Mouse (Mus musculus) embryo, embryonic 10 days (tissue): ENCODE results near the gene Grin3b.

Source experiments
- DNase-seq: peaks from one replicate; pipeline ENCODE4 v3.0.0-alpha.2; 2015; ENCODE audit warnings: low spot score

Grin3b gene

DNA sequence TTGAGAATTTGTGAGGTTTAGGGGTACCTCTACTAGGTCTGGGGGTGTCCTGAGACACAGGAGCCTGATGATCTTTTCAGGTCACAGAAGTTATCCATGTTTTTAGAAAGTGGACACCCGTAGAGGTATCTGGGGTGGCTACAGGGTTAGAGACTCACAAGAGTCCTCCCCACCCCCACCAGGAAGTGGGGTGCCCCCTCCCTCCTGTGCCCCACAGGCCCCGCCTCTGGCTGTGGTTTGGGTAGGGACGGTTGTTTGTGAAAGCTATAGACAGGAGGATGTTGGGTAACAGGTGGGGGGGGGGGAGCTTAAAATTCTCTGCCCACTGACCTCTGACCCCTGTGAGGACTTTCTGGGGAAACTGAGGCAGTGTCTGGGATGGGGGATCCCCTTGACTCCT is 46.8 kb downstream of the Grin3b start:
- DNase-seq = no peak

GRCm38 (mm10) chr10:80017771-80018170 is 47.3 kb downstream of the Grin3b start:
- no peak for DNase-seq

DNA sequence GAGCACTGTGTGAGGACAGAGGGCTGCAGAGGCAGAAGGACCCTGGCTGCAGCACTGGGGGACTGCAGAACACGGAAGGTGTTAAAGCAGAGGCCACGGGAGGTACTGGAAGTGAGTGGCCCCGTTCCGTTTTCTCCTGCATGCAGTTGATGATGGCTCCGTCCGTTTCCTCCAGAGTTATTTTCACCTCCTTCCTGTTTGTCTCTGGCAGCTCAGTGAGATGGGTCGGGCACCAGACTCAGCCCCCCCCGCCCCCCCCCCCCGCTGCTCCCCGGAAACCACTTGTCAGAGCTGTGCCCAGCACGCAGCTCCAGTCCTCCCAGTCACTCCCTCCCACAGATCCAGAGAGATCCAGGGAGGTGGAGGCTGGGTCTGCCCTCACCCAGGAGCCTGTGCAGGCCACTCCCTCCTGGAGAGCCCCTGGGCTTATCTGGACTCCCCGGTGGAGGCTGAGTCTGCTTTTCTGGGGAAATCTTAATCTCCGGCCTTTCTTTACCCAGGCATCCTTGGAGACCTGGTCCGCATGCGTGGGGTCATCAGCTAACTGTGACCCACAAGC is 48.3 kb downstream of the Grin3b start:
- DNase-seq = no peak

- peak; percentile 73 for DNase-seq
Measured at GRCm38 (mm10) chr10:80019471-80020131, 49.1 kb downstream of the Grin3b start.

DNA sequence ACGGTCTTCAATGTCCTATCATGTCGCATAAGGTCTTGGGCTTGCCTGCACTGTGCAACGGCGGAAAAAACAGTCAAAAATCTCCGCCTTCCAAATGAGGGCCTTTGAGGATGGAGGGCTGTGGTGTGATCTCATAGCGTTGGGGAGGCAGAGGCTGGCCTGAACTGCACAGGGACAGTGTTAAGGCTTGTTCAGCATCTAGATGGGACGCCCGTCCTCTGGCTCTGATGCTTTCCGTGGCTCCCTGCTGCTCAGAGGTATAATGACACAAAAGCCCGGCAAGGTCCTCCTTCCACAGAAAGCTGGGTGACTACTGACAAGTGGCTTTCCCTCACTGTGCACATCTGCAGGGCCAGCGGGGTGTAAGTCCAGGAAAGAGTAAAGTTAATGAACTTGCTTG is 49.7 kb downstream of the Grin3b start:
- no peak for DNase-seq

DNA sequence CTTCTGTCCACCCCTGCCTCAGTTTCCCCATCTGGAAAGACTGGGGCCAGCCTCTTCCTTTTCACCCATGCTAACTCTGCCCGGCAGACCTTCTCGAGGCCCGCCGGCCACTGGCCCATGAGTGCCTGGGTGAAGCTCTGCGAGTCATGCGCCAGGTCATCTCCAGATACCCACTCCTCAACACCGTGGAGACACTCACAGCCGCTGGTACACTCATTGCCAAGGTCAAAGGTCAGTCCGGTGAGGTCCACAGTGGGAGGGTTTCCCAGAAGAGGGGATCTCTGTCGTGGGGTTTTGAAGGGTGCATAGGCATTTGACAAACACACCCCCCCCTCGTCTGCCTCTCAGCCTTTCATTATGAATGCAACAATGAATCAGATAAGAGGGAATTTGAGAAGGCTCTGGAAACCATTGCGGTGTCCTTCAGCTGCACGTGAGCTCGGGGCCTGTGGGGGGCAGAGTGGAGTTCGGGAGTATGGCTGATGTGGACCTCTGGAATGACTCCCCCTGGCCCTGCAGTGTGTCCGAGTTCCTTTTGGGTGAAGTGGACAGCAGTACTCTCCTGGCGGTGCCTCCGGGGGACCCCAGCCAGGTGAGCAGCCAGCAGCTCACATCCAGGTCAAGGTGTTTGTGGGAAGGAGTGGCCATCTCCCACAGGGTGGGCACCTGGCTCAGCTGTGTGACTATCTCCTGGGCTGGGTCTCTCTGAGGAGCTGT is 50.2 kb downstream of the Grin3b start:
- no peak for DNase-seq

- DNase-seq = no peak
Measured at GRCm38 (mm10) chr10:80021320-80021641, 50.8 kb downstream of the Grin3b start.

- no peak for DNase-seq
Measured at GRCm38 (mm10) chr10:80022164-80022563, 51.6 kb downstream of the Grin3b start.

DNA sequence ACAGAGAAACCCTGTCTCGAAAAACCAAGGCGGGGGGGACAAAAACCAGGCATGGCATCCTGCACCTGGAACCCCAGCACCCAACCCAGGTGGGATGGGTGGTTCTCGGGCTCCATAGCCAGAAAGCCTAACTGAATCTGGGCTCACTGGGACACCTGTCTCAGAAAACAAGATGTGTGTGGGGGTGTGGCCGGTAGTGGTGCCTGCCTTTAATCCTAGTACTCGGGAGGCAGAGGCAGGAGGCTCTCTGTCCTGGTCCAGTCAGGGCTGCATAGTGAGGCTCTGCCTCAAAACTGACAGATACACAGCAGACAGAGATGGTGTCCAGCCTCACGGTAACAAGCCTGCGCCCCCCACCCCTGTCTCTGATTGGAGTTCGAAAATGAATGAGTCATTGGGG is 52.3 kb downstream of the Grin3b start:
- DNase-seq = no peak

- no peak for DNase-seq
Measured at GRCm38 (mm10) chr10:80023758-80024157, 53.2 kb downstream of the Grin3b start.

DNA sequence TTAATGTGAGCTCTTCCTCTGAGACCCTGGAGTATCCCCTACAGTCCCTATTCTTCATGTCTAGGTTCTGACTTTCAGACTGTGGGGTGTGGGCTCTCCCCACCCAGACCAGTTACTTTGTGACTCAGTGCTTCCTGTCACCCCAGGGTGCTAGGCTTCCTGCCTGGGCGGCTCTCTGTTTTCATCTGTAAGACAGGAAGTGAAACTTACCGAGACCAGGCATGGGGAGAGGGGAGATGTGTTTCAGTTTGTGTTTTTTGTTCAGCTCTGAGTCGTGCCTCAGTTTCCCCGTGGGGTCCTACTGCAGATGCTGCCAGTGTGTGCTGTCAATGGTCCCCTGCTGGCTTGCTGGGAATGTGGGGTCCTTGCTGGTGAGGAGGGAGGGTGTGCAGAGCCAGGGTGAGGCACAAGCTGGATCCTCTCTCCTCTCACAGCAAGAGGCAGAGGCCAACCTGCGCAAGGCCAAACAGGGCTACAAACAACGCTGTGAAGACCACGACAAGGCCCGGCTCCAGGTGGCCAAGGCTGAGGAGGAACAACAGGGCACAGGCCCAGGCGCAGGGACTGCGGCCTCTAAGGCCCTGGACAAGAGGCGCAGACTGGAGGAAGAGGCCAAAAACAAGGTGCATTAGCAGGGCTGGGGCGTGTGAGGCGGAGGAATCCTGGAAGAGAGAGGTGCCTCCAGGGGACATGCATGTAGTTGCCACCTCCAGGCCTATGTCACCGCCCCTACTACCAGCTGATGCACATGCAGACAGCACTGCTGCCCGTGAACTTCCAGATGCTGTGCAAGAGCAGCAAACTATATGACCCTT is 53.9 kb downstream of the Grin3b start:
- DNase-seq = no peak

GRCm38 (mm10) chr10:80025044-80025347 is 54.5 kb downstream of the Grin3b start:
- no peak for DNase-seq

- DNase-seq = no peak
Measured at GRCm38 (mm10) chr10:80025463-80025862, 54.9 kb downstream of the Grin3b start.

DNA sequence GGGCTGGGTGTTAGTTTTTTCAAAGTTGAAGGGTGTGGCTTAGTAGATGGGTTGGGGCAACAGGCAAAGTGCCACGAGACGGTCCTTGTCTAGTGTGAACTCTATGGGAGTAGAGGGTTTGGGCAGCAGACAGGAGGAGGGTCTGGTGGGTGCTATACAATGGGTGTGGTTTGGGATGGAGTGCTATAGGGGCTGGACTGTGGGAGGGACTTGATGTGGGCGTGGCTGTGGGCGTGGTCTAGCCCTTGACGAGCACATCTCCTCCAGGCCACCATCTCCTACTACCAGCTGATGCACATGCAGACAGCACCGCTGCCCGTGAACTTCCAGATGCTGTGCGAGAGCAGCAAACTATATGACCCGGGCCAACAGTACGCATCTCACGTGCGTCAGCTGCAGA is 55.4 kb downstream of the Grin3b start:
- peak; percentile 65 for DNase-seq
